Mouse (Mus musculus) heart, embryonic 16.5 days (tissue): ENCODE data around the gene BC067074. TPM values are rescaled to one million over a fixed set of nuclear protein-coding genes. Genes with fewer than 3 reads are reported as not detected.

Experiments
- ATAC-seq: fragments of 200-750 bp; cut with Nextera tagmentation; replicated peaks from 2 replicates; pipeline ENCODE4 v1.8.0; 2017; ENCODE audit warnings: moderate number of reproducible peaks; ENCODE audit not compliant: insufficient read depth, low FRiP score; ENCODE audit errors: extremely low read depth
- H3K27ac ChIP-seq: fragments of 300-500 bp; sonication (generic); 2 replicates; pipeline ENCODE4 v1.5.1; 2014; ENCODE audit warnings: mild to moderate bottlenecking, low read length, control low read depth, moderate library complexity
- H3K27me3 ChIP-seq: fragments of 300-500 bp; sonication (generic); 2 replicates; pipeline ENCODE4 v1.6.1; 2014; ENCODE audit warnings: low read length, mixed read lengths; ENCODE audit not compliant: control insufficient read depth, insufficient read depth
- H3K36me3 ChIP-seq: fragments of 300-500 bp; sonication (generic); 2 replicates; pipeline ENCODE4 v1.6.1; 2014; ENCODE audit not compliant: control insufficient read depth, insufficient read depth
- H3K4me1 ChIP-seq: fragments of 300-500 bp; sonication (generic); 2 replicates; pipeline ENCODE4 v1.6.1; 2014; ENCODE audit warnings: low read length, mixed read lengths; ENCODE audit not compliant: control insufficient read depth, insufficient read depth
- H3K4me2 ChIP-seq: fragments of 300-500 bp; sonication (generic); 2 replicates; pipeline ENCODE4 v1.6.1; 2014; ENCODE audit warnings: low read depth, mild to moderate bottlenecking, control low read depth, low read length
- H3K4me3 ChIP-seq: fragments of 300-500 bp; sonication (generic); 2 replicates; pipeline ENCODE4 v1.5.1; 2014; ENCODE audit warnings: mild to moderate bottlenecking, control low read depth, low read length
- H3K9ac ChIP-seq: fragments of 300-500 bp; sonication (generic); 2 replicates; pipeline ENCODE4 v1.6.1; 2014; ENCODE audit warnings: low read length, control low read depth
- H3K9me3 ChIP-seq: fragments of 300-500 bp; sonication (generic); replicated peaks from 2 replicates; pipeline ENCODE4 v1.6.1; 2016; ENCODE audit warnings: low read length; ENCODE audit not compliant: control insufficient read depth
- WGBS: fragments of 180-500 bp; shearing (Covaris S2); extraction: QIAGEN DNeasy Blood & Tissue Kit; methylation state at CpG from one replicate; pipeline ENCODE4 v1.1.7; 2014; 5-methylcytosine and 5-hydroxymethylcytosine counted together
- polyA plus RNA-seq: library from polyadenylated mRNA; unstranded; fragments of >200 nt; fragmentation: Nextera tagmentation; extraction: Ambion mirVana; gene quantifications from 2 replicates; pipeline ENCODE4 v1.2.1, GENCODE M21; 2015

Gene BC067074
- polyA plus RNA-seq, 1 experiment from 2014 or later: 2.1 TPM

- Histone ChIP-seq H3K4me3 (no peak overlapping the region), H3K4me2 (no peak overlapping the region), H3K9me3 (no peaks in the 10 kb centered on the region), H3K9ac (no peak overlapping the region), H3K27ac (no peak overlapping the region), H3K36me3 (no peaks in the 10 kb centered on the region), H3K27me3 (no peaks in the 10 kb centered on the region), H3K4me1 (peaks cover 4% of the 10 kb centered on the region; the same call in 1 of the 2 replicates)
- ATAC-seq: no peak
- 85% methylated on average over 13 of the region's 13 CpGs for WGBS
Measured at GRCm38 (mm10) chr13:113357438-113358144, 64.6 kb downstream of the BC067074 start.

GRCm38 (mm10) chr13:113359676-113360075, 66.7 kb downstream of the BC067074 start:
- WGBS: 32% methylated on average over 1 of the region's 1 CpGs
- no peak overlapping the region for H3K4me2 ChIP-seq
- ATAC-seq: no peak
- H3K9me3 ChIP-seq: no peaks in the 10 kb centered on the region
- H3K9ac ChIP-seq: no peak overlapping the region
- no peaks in the 10 kb centered on the region for H3K27me3 ChIP-seq
- no peak overlapping the region for H3K27ac ChIP-seq
- no peak overlapping the region for H3K4me3 ChIP-seq
- H3K4me1 ChIP-seq: peaks cover 4% of the 10 kb centered on the region; the same call in 1 of the 2 replicates
- H3K36me3 ChIP-seq: no peaks in the 10 kb centered on the region

- no peak overlapping the region for H3K9ac ChIP-seq
- no peaks in the 10 kb centered on the region for H3K27me3 ChIP-seq
- no peaks in the 10 kb centered on the region for H3K4me1 ChIP-seq
- no peak overlapping the region for H3K4me2 ChIP-seq
- H3K4me3 ChIP-seq: no peak overlapping the region
- no peaks in the 10 kb centered on the region for H3K36me3 ChIP-seq
- H3K27ac ChIP-seq: no peak overlapping the region
- no peak for ATAC-seq
- H3K9me3 ChIP-seq: no peaks in the 10 kb centered on the region
- 89% methylated on average over 10 of the region's 10 CpGs for WGBS
Measured at GRCm38 (mm10) chr13:113365976-113366375, 73.0 kb downstream of the BC067074 start.

GRCm38 (mm10) chr13:113368931-113369579, 76.1 kb downstream of the BC067074 start:
- Histone ChIP-seq H3K36me3 (no peaks in the 10 kb centered on the region), H3K9me3 (no peaks in the 10 kb centered on the region), H3K9ac (no peak overlapping the region), H3K4me3 (no peak overlapping the region), H3K27ac (no peak overlapping the region), H3K27me3 (no peaks in the 10 kb centered on the region), H3K4me2 (no peak overlapping the region), H3K4me1 (no peaks in the 10 kb centered on the region)
- WGBS: 72% methylated on average over 13 of the region's 13 CpGs
- no peak for ATAC-seq

- H3K36me3 ChIP-seq: no peaks in the 10 kb centered on the region
- ATAC-seq: no peak
- no peak overlapping the region for H3K4me3 ChIP-seq
- no peaks in the 10 kb centered on the region for H3K4me1 ChIP-seq
- H3K9me3 ChIP-seq: no peaks in the 10 kb centered on the region
- no peak overlapping the region for H3K4me2 ChIP-seq
- H3K27ac ChIP-seq: no peak overlapping the region
- 90% methylated on average over 10 of the region's 10 CpGs for WGBS
- no peaks in the 10 kb centered on the region for H3K27me3 ChIP-seq
- no peak overlapping the region for H3K9ac ChIP-seq
Measured at GRCm38 (mm10) chr13:113369622-113370021, 76.7 kb downstream of the BC067074 start.

- H3K27me3 ChIP-seq: no peaks in the 10 kb centered on the region
- no peaks in the 10 kb centered on the region for H3K36me3 ChIP-seq
- no peak overlapping the region for H3K9ac ChIP-seq
- no peaks in the 10 kb centered on the region for H3K9me3 ChIP-seq
- 80% methylated on average over 12 of the region's 12 CpGs for WGBS
- H3K4me2 ChIP-seq: no peak overlapping the region
- H3K4me3 ChIP-seq: no peak overlapping the region
- H3K4me1 ChIP-seq: no peaks in the 10 kb centered on the region
- no peak overlapping the region for H3K27ac ChIP-seq
- ATAC-seq: no peak
Measured at GRCm38 (mm10) chr13:113373291-113374083, 80.5 kb downstream of the BC067074 start.

GRCm38 (mm10) chr13:113374084-113374405, 81.1 kb downstream of the BC067074 start:
- H3K27ac ChIP-seq: no peak overlapping the region
- no peaks in the 10 kb centered on the region for H3K27me3 ChIP-seq
- no peaks in the 10 kb centered on the region for H3K9me3 ChIP-seq
- H3K4me1 ChIP-seq: no peaks in the 10 kb centered on the region
- H3K36me3 ChIP-seq: no peaks in the 10 kb centered on the region
- no peak for ATAC-seq
- no peak overlapping the region for H3K9ac ChIP-seq
- WGBS: 30% methylated on average over 2 of the region's 2 CpGs
- H3K4me3 ChIP-seq: no peak overlapping the region
- no peak overlapping the region for H3K4me2 ChIP-seq

- no peak overlapping the region for H3K4me2 ChIP-seq
- H3K4me3 ChIP-seq: no peak overlapping the region
- no peak overlapping the region for H3K9ac ChIP-seq
- no peaks in the 10 kb centered on the region for H3K36me3 ChIP-seq
- WGBS: 83% methylated on average over 7 of the region's 7 CpGs
- H3K27ac ChIP-seq: no peak overlapping the region
- no peaks in the 10 kb centered on the region for H3K4me1 ChIP-seq
- no peak for ATAC-seq
- H3K27me3 ChIP-seq: no peaks in the 10 kb centered on the region
- H3K9me3 ChIP-seq: no peaks in the 10 kb centered on the region
Measured at GRCm38 (mm10) chr13:113377631-113378030, 84.7 kb downstream of the BC067074 start.

GRCm38 (mm10) chr13:113378980-113379410, 86.0 kb downstream of the BC067074 start:
- Histone ChIP-seq H3K9me3 (no peaks in the 10 kb centered on the region), H3K27me3 (no peaks in the 10 kb centered on the region), H3K27ac (no peak overlapping the region), H3K4me2 (no peak overlapping the region), H3K4me1 (no peaks in the 10 kb centered on the region), H3K4me3 (no peak overlapping the region), H3K9ac (no peak overlapping the region), H3K36me3 (no peaks in the 10 kb centered on the region)
- 77% methylated on average over 8 of the region's 8 CpGs for WGBS
- ATAC-seq: no peak
